Comparison of ENCODE assay signal across 7 mouse cellular contexts in genomic region chr6:92042055-92042454, GRCm38 (mm10). TPM values are rescaled to one million over a fixed set of nuclear protein-coding genes. Genes with fewer than 3 reads are reported as not detected.
DNase-seq lines count a peak whose midpoint lies in the region; ATAC-seq and TF ChIP-seq lines count a peak whose summit lies in the region.

No protein-coding gene starts in this region.

- peak; percentile 40; the same call in 1 of the 2 replicates for ATAC-seq in hindbrain, embryonic 16.5 days
- no peak for ATAC-seq in hindbrain, embryonic 14.5 days (ENCODE audit: low FRiP score)
- peak; percentile 63 for ATAC-seq in lung, postnatal 0 days
- ATAC-seq in activated CD4-positive, CD25-positive, alpha-beta regulatory T cell, adult 4 months: no peak

- H3K27me3 ChIP-seq in hindbrain, embryonic 16.5 days (replicated peaks; ENCODE audit: control insufficient read depth, insufficient read depth, low read length): no peaks in the 10 kb centered on the region
- no peaks in the 10 kb centered on the region for H3K27me3 ChIP-seq in hindbrain, embryonic 14.5 days (ENCODE audit: control insufficient read depth, insufficient read depth, low read length)
- no peaks in the 10 kb centered on the region for H3K27me3 ChIP-seq in lung, postnatal 0 days (replicated peaks; ENCODE audit: insufficient read depth, low read length)

- no peak for DNase-seq in hindbrain, embryonic 14.5 days (ENCODE audit: low spot score)
- DNase-seq in adrenal gland, adult 8-10 months: peak; percentile 28
- peak; percentile 49 to 70 for DNase-seq in cerebellum, postnatal 25 days
- DNase-seq in lung, postnatal 0 days (ENCODE audit: low spot score): peak; percentile 50
- no peak for DNase-seq in thymus, postnatal 0 days (ENCODE audit: low spot score)

- H3K4me1 ChIP-seq in hindbrain, embryonic 16.5 days (ENCODE audit: control insufficient read depth, insufficient read depth, low read depth, low read length): no peaks in the 10 kb centered on the region
- no peaks in the 10 kb centered on the region for H3K4me1 ChIP-seq in hindbrain, embryonic 14.5 days (replicated peaks; ENCODE audit: control insufficient read depth, insufficient read depth, low read length)
- peaks cover 19% of the 10 kb centered on the region; the same call in 1 of the 2 replicates for H3K4me1 ChIP-seq in lung, postnatal 0 days (ENCODE audit: insufficient read depth, low read depth, low read length)

- TF ChIP-seq EP300 in lung, postnatal 0 days (IDR thresholded peaks at IDR 0.05): peak; percentile 11; the same call in 1 of the 2 replicates

- no peak for TF ChIP-seq CTCF in lung, postnatal 0 days (IDR thresholded peaks at IDR 0.05)

- H3K9ac ChIP-seq in hindbrain, embryonic 16.5 days (ENCODE audit: low read depth, low read length): no peak overlapping the region
- H3K9ac ChIP-seq in hindbrain, embryonic 14.5 days: no peak overlapping the region
- H3K9ac ChIP-seq in lung, postnatal 0 days (replicated peaks; ENCODE audit: low read depth): no peak overlapping the region

- 64% methylated on average over 4 of the region's 4 CpGs for WGBS in hindbrain, embryonic 16.5 days
- 75% methylated on average over 4 of the region's 4 CpGs for whole genome bisulfite sequencing in hindbrain, embryonic 14.5 days
- WGBS in lung, postnatal 0 days: 40% methylated on average over 4 of the region's 4 CpGs

- no peak overlapping the region for H3K4me3 ChIP-seq in hindbrain, embryonic 16.5 days (ENCODE audit: low read length)
- H3K4me3 ChIP-seq in hindbrain, embryonic 14.5 days (replicated peaks; ENCODE audit: low read length): no peak overlapping the region
- H3K4me3 ChIP-seq in lung, postnatal 0 days (ENCODE audit: low read depth, low read length): no peak overlapping the region

- H3K36me3 ChIP-seq in hindbrain, embryonic 16.5 days (ENCODE audit: control insufficient read depth, insufficient read depth, low read length): no peaks in the 10 kb centered on the region
- H3K36me3 ChIP-seq in hindbrain, embryonic 14.5 days (replicated peaks; ENCODE audit: control insufficient read depth, insufficient read depth): no peaks in the 10 kb centered on the region
- H3K36me3 ChIP-seq in lung, postnatal 0 days (ENCODE audit: insufficient read depth, low read length): no peaks in the 10 kb centered on the region

- H3K9me3 ChIP-seq in hindbrain, embryonic 16.5 days (ENCODE audit: control insufficient read depth, low read length): no peaks in the 10 kb centered on the region
- no peaks in the 10 kb centered on the region for H3K9me3 ChIP-seq in hindbrain, embryonic 14.5 days (ENCODE audit: control insufficient read depth, low read length)
- no peaks in the 10 kb centered on the region for H3K9me3 ChIP-seq in lung, postnatal 0 days (ENCODE audit: low read length)

- H3K4me2 ChIP-seq in hindbrain, embryonic 16.5 days (ENCODE audit: low read length): no peak overlapping the region
- H3K4me2 ChIP-seq in hindbrain, embryonic 14.5 days (replicated peaks): no peak overlapping the region
- H3K4me2 ChIP-seq in lung, postnatal 0 days (replicated peaks; ENCODE audit: low read depth, low read length): no peak overlapping the region

- H3K27ac ChIP-seq in hindbrain, embryonic 16.5 days (ENCODE audit: low read depth, low read length): no peak overlapping the region
- H3K27ac ChIP-seq in hindbrain, embryonic 14.5 days: no peak overlapping the region
- no peak overlapping the region for H3K27ac ChIP-seq in lung, postnatal 0 days (ENCODE audit: low read length)

RNA-seq across cellular contexts. Expression of gene Nr2c2, which starts 49.1 kb away (rescaled TPM):
- 16.0 and 16.5 TPM in 2 replicates for polyA plus RNA-seq in hindbrain, embryonic 16.5 days (2015; fragmentation: Nextera tagmentation; extraction: Ambion mirVana)
- polyA plus RNA-seq in hindbrain, embryonic 14.5 days (2014; fragmentation: Nextera tagmentation; extraction: Ambion mirVana): 26.9 and 34.9 TPM in 2 replicates
- total RNA-seq in adrenal gland, adult 8-10 months (2022): 10 to 100 TPM; 41.2 to 57.1 (median 45.4) TPM
- polyA plus RNA-seq in lung, postnatal 0 days (2015; fragmentation: Nextera tagmentation; extraction: Ambion mirVana): 14.7 and 15.7 TPM in 2 replicates
- polyA plus RNA-seq in activated CD4-positive, CD25-positive, alpha-beta regulatory T cell, adult 4 months (2017; shearing (Covaris generic)): 10 to 100 TPM; 66.0 to 72.5 TPM
- polyA plus RNA-seq in thymus, postnatal 0 days (2015; fragmentation: Nextera tagmentation; extraction: Ambion mirVana): 18.3 and 27.0 TPM in 2 replicates

Comparison
In these comparisons a context has a peak if more than half of its experiments do, and no peak if none do; other contexts are left out.
1. ATAC-seq: peak in hindbrain, embryonic 16.5 days (single experiment) and lung, postnatal 0 days (single experiment); none in hindbrain, embryonic 14.5 days (single experiment) and activated CD4-positive, CD25-positive, alpha-beta regulatory T cell, adult 4 months (single experiment).
2. DNase-seq: peak in adrenal gland, adult 8-10 months (single experiment), cerebellum, postnatal 25 days (2 of 2) and lung, postnatal 0 days (single experiment); none in hindbrain, embryonic 14.5 days (single experiment) and thymus, postnatal 0 days (single experiment).